Mouse (Mus musculus) hindbrain, embryonic 11.5 days (tissue): ENCODE measurements around the gene Gm20388. TPM values are rescaled to one million over a fixed set of nuclear protein-coding genes. Genes with fewer than 3 reads are reported as not detected.

ENCODE experiments used
- ATAC-seq: fragments of 200-750 bp; cut with Nextera tagmentation; 2 replicates; pipeline ENCODE4 v1.8.0; 2017; ENCODE audit warnings: mild to moderate bottlenecking, moderate TSS enrichment, moderate library complexity; ENCODE audit not compliant: low FRiP score
- DNase-seq: peaks from one replicate; pipeline ENCODE4 v3.0.0-alpha.2; 2015; ENCODE audit warnings: low spot score
- H3K27ac ChIP-seq: fragments of 300-500 bp; sonication (generic); 2 replicates; pipeline ENCODE4 v1.5.1; 2014; ENCODE audit warnings: mild to moderate bottlenecking, low read depth, low read length
- H3K27me3 ChIP-seq: fragments of 300-500 bp; sonication (generic); 2 replicates; pipeline ENCODE4 v1.6.1; 2014; ENCODE audit warnings: mild to moderate bottlenecking, low read length, moderate library complexity, mixed read lengths; ENCODE audit not compliant: control insufficient read depth, insufficient read depth
- H3K36me3 ChIP-seq: fragments of 300-500 bp; sonication (generic); 2 replicates; pipeline ENCODE4 v1.6.1; 2014; ENCODE audit warnings: mild to moderate bottlenecking, low read length, moderate library complexity, mixed read lengths; ENCODE audit not compliant: control insufficient read depth, insufficient read depth
- H3K4me1 ChIP-seq: fragments of 300-500 bp; sonication (generic); replicated peaks from 2 replicates; pipeline ENCODE4 v1.6.1; 2014; ENCODE audit warnings: low read length, mixed read lengths; ENCODE audit not compliant: control insufficient read depth, insufficient read depth
- H3K4me2 ChIP-seq: fragments of 300-500 bp; sonication (generic); replicated peaks from 2 replicates; pipeline ENCODE4 v1.6.1; 2014; ENCODE audit warnings: mild to moderate bottlenecking, low read depth, low read length
- H3K4me3 ChIP-seq: fragments of 300-500 bp; sonication (generic); 2 replicates; pipeline ENCODE4 v1.5.1; 2014; ENCODE audit warnings: low read depth, low read length
- H3K9ac ChIP-seq: fragments of 300-500 bp; sonication (generic); 2 replicates; pipeline ENCODE4 v1.6.1; 2014; ENCODE audit warnings: low read depth, low read length
- H3K9me3 ChIP-seq: fragments of 300-500 bp; sonication (generic); 2 replicates; pipeline ENCODE4 v1.6.1; 2016; ENCODE audit warnings: low read length; ENCODE audit not compliant: control insufficient read depth
- WGBS: fragments of 180-500 bp; shearing (Covaris S2); extraction: QIAGEN DNeasy Blood & Tissue Kit; methylation state at CpG from one replicate; pipeline ENCODE4 v1.1.7; 2014; 5-methylcytosine and 5-hydroxymethylcytosine counted together
- polyA plus RNA-seq: library from polyadenylated mRNA; unstranded; fragments of >200 nt; fragmentation: Nextera tagmentation; extraction: Ambion mirVana; gene quantifications from 2 replicates; pipeline ENCODE4 v1.2.1, GENCODE M21; 2014

The Gm20388 gene
- polyA plus RNA-seq, 1 experiment from 2014 or later, result 11.8 TPM

GRCm38 (mm10) chr8:123907604-123908003 is 3997.0 kb downstream of the Gm20388 start:
- no peaks in the 10 kb centered on the region for H3K9me3 ChIP-seq
- peaks cover 4% of the 10 kb centered on the region; the same call in 1 of the 2 replicates for H3K36me3 ChIP-seq
- 93% methylated on average over 6 of the region's 6 CpGs for WGBS
- no peak overlapping the region for H3K4me3 ChIP-seq
- ATAC-seq (no peak), DNase-seq (no peak)
- no peaks in the 10 kb centered on the region for H3K27me3 ChIP-seq
- H3K27ac ChIP-seq, result no peak overlapping the region
- no peak overlapping the region for H3K4me2 ChIP-seq
- H3K9ac ChIP-seq, result no peak overlapping the region
- H3K4me1 ChIP-seq, result no peaks in the 10 kb centered on the region

- ATAC-seq, result no peak
- Histone ChIP-seq H3K4me1 (no peaks in the 10 kb centered on the region), H3K36me3 (peaks cover 2% of the 10 kb centered on the region), H3K27ac (no peak overlapping the region), H3K27me3 (no peaks in the 10 kb centered on the region), H3K4me3 (no peak overlapping the region), H3K9me3 (no peaks in the 10 kb centered on the region), H3K9ac (no peak overlapping the region), H3K4me2 (no peak overlapping the region)
- DNase-seq, result no peak
- WGBS, result 96% methylated on average over 4 of the region's 4 CpGs
These were observed 4001.6 kb downstream of the Gm20388 start for GRCm38 (mm10) chr8:123912265-123912664.

- Histone ChIP-seq H3K4me1 (no peaks in the 10 kb centered on the region), H3K4me2 (no peak overlapping the region), H3K9me3 (no peaks in the 10 kb centered on the region), H3K27me3 (no peaks in the 10 kb centered on the region), H3K27ac (no peak overlapping the region), H3K9ac (no peak overlapping the region), H3K4me3 (no peak overlapping the region), H3K36me3 (peaks cover 2% of the 10 kb centered on the region)
- ATAC-seq (no peak), DNase-seq (no peak)
- WGBS, result 99% methylated on average over 3 of the region's 3 CpGs
These were observed 4004.0 kb downstream of the Gm20388 start for GRCm38 (mm10) chr8:123914635-123915034.

GRCm38 (mm10) chr8:123924719-123925118 is 4014.1 kb downstream of the Gm20388 start:
- no peaks in the 10 kb centered on the region for H3K4me1 ChIP-seq
- ATAC-seq (no peak), DNase-seq (peak; percentile 89)
- no peaks in the 10 kb centered on the region for H3K27me3 ChIP-seq
- H3K9ac ChIP-seq, result no peak overlapping the region
- H3K4me3 ChIP-seq, result no peak overlapping the region
- H3K9me3 ChIP-seq, result no peaks in the 10 kb centered on the region
- H3K4me2 ChIP-seq, result no peak overlapping the region
- 21% methylated on average over 2 of the region's 2 CpGs for WGBS
- H3K27ac ChIP-seq, result no peak overlapping the region
- H3K36me3 ChIP-seq, result peaks cover 8% of the 10 kb centered on the region; the same call in 1 of the 2 replicates

GRCm38 (mm10) chr8:123925671-123926070 is 4015.0 kb downstream of the Gm20388 start:
- Histone ChIP-seq H3K27me3 (no peaks in the 10 kb centered on the region), H3K9ac (no peak overlapping the region), H3K4me2 (no peak overlapping the region), H3K27ac (no peak overlapping the region), H3K36me3 (peaks cover 8% of the 10 kb centered on the region; the same call in 1 of the 2 replicates), H3K9me3 (no peaks in the 10 kb centered on the region), H3K4me3 (no peak overlapping the region), H3K4me1 (no peaks in the 10 kb centered on the region)
- ATAC-seq (no peak), DNase-seq (no peak)
- 90% methylated on average over 3 of the region's 3 CpGs for WGBS

GRCm38 (mm10) chr8:123929026-123929425 is 4018.4 kb downstream of the Gm20388 start:
- Histone ChIP-seq H3K4me3 (no peak overlapping the region), H3K9me3 (no peaks in the 10 kb centered on the region), H3K4me2 (no peak overlapping the region), H3K4me1 (no peaks in the 10 kb centered on the region), H3K27me3 (no peaks in the 10 kb centered on the region), H3K9ac (no peak overlapping the region), H3K27ac (no peak overlapping the region), H3K36me3 (peaks cover 8% of the 10 kb centered on the region; the same call in 1 of the 2 replicates)
- ATAC-seq, result no peak
- WGBS, result 92% methylated on average over 7 of the region's 7 CpGs
- DNase-seq, result no peak

- peak within 1 kb of the TSS; percentile 82 for H3K4me2 ChIP-seq
- peak within 1 kb of the TSS; percentile 98 for H3K4me3 ChIP-seq
- no peaks in the 10 kb centered on the region for H3K9me3 ChIP-seq
- under 1% methylated on average over 77 of the region's 77 CpGs for WGBS
- H3K4me1 ChIP-seq, result 0 out of 2 replicates have a peak, but pooled peaks cover 2% of the 10 kb centered on the region
- H3K9ac ChIP-seq, result peak within 1 kb of the TSS; percentile 67
- ATAC-seq (peak; percentile 88), DNase-seq (peak; percentile 100)
- H3K27ac ChIP-seq, result peak within 1 kb of the TSS; percentile 32; the same call in 1 of the 2 replicates
- no peaks in the 10 kb centered on the region for H3K27me3 ChIP-seq
- H3K36me3 ChIP-seq, result no peaks in the 10 kb centered on the region
These were observed 4038.5 kb downstream of the Gm20388 start, which contains the start of gene Nup133 for GRCm38 (mm10) chr8:123948942-123949685. Nup133 (minus strand) TSS chr8:123949265.

- 0 out of 2 replicates have a peak, but pooled peaks cover 2% of the 10 kb centered on the region for H3K4me1 ChIP-seq
- H3K4me3 ChIP-seq, result peak overlapping the region; percentile 98
- H3K27ac ChIP-seq, result peak overlapping the region; percentile 32; the same call in 1 of the 2 replicates
- ATAC-seq, result 0 out of 2 replicates have a peak, but pooled peaks have one; percentile 49
- peak overlapping the region; percentile 67 for H3K9ac ChIP-seq
- DNase-seq, result no peak
- H3K36me3 ChIP-seq, result no peaks in the 10 kb centered on the region
- no peaks in the 10 kb centered on the region for H3K27me3 ChIP-seq
- WGBS, result 5% methylated on average over 10 of the region's 10 CpGs
- no peaks in the 10 kb centered on the region for H3K9me3 ChIP-seq
- H3K4me2 ChIP-seq, result peak overlapping the region; percentile 82
These were observed 4039.0 kb downstream of the Gm20388 start for GRCm38 (mm10) chr8:123949686-123949986.
